13 mouse cellular contexts compared by ENCODE assay signal in the genomic region with DNA sequence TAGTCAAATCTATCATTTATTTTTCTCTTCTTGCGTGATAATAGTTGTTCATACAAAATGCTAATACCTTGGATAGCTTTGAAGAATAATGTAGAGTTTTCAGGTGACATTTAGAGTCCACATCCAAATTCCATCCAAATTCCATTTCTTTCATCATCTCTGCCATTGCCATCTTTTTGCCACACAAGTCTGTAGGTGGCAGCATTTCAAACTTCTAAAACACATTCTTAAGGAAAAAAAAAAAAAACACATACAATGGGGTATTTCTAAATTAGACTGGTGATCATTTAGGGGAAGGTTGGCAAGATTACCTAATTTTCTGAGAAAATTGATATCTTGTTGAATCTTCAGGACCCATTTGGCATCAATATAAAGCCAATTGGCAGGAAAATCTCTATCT.
"Had no signal": no experiment of that assay in that cellular context is flagged by ENCODE, and none has a peak within 500 bp of the region (broad histone marks: within the 10 kb centered on the region; RNA-seq: fewer than 3 reads in every experiment).

No protein-coding gene starts in this region.

- H3K36me3 ChIP-seq: limb, embryonic 12.5 days; liver, embryonic 15.5 days; midbrain, embryonic 15.5 days; stomach, embryonic 15.5 days had no signal

- H3K9ac ChIP-seq: limb, embryonic 12.5 days; liver, embryonic 15.5 days; midbrain, embryonic 15.5 days; stomach, embryonic 15.5 days had no signal

- H3K27me3 ChIP-seq: limb, embryonic 12.5 days; liver, embryonic 15.5 days; midbrain, embryonic 15.5 days; stomach, embryonic 15.5 days had no signal

- H3K27ac ChIP-seq: limb, embryonic 12.5 days; liver, embryonic 15.5 days; midbrain, embryonic 15.5 days; stomach, embryonic 15.5 days had no signal

- H3K9me3 ChIP-seq: limb, embryonic 12.5 days; liver, embryonic 15.5 days; midbrain, embryonic 15.5 days; stomach, embryonic 15.5 days had no signal

- ATAC-seq: lung, postnatal 0 days; midbrain, embryonic 15.5 days had no signal

- H3K4me2 ChIP-seq: limb, embryonic 12.5 days; liver, embryonic 15.5 days; midbrain, embryonic 15.5 days; stomach, embryonic 15.5 days had no signal

- DNase-seq: kidney, adult 8-10 months; kidney, postnatal 4 days; liver; lung, adult 2 months; lung, postnatal 36 days; right cerebral cortex, postnatal 14 days; thymus, adult 2 months; thymus, postnatal 25 days had no signal

- H3K4me1 ChIP-seq: limb, embryonic 12.5 days; liver, embryonic 15.5 days; midbrain, embryonic 15.5 days; stomach, embryonic 15.5 days had no signal

- H3K4me3 ChIP-seq: limb, embryonic 12.5 days; liver, embryonic 15.5 days; midbrain, embryonic 15.5 days; stomach, embryonic 15.5 days had no signal
